Mouse (Mus musculus) stomach, postnatal 0 days (tissue): ENCODE results near the gene A030014E15Rik.
"Not testable (repeated sequence)": the region's sequence is repeated elsewhere in the genome, so short reads cannot be mapped to it uniquely, and the experiment has no call there.

Experiments
- CTCF ChIP-seq: IDR thresholded peaks from 2 replicates; pipeline ENCODE4 v1.5.1; 2016; ENCODE audit warnings: antibody characterized with exemption, low read depth, mild to moderate bottlenecking, moderate library complexity
- EP300 ChIP-seq: optimal IDR thresholded peaks from 2 replicates; pipeline ENCODE3; 2016; ENCODE audit warnings: antibody characterized with exemption

- TF ChIP-seq EP300, CTCF: not testable (repeated sequence)
These were observed 5.8 kb downstream of the A030014E15Rik start for GRCm38 (mm10) chr1:82930558-82930957.
